Mouse (Mus musculus) heart, embryonic 10.5 days (tissue): ENCODE results near the gene Rpap3. TPM values are rescaled to one million over a fixed set of nuclear protein-coding genes. Genes with fewer than 3 reads are reported as not detected.

Experiments
- DNase-seq: peaks from one replicate; pipeline ENCODE4 v3.0.0-alpha.2; 2017; ENCODE audit warnings: low spot score
- H3K27ac ChIP-seq: fragments of 300-500 bp; sonication (generic); 2 replicates; pipeline ENCODE4 v1.5.1; 2016; ENCODE audit warnings: mild to moderate bottlenecking
- H3K27me3 ChIP-seq: fragments of 300-500 bp; sonication (generic); 2 replicates; pipeline ENCODE4 v1.6.1; 2016; ENCODE audit warnings: mild to moderate bottlenecking; ENCODE audit not compliant: poor library complexity, insufficient read depth, severe bottlenecking
- H3K36me3 ChIP-seq: fragments of 300-500 bp; sonication (generic); 2 replicates; pipeline ENCODE4 v1.6.1; 2016; ENCODE audit warnings: mild to moderate bottlenecking, moderate library complexity
- H3K4me1 ChIP-seq: fragments of 300-500 bp; sonication (generic); 2 replicates; pipeline ENCODE4 v1.6.1; 2016; ENCODE audit warnings: mild to moderate bottlenecking
- H3K4me3 ChIP-seq: fragments of 300-500 bp; sonication (generic); 2 replicates; pipeline ENCODE4 v1.5.1; 2016; ENCODE audit warnings: mild to moderate bottlenecking, moderate library complexity
- H3K9me3 ChIP-seq: fragments of 300-500 bp; sonication (generic); 2 replicates; pipeline ENCODE4 v1.6.1; 2016; ENCODE audit warnings: mild to moderate bottlenecking, moderate library complexity
- WGBS: fragments of 180-500 bp; shearing (Covaris S2); methylation state at CpG from one replicate; pipeline ENCODE4 v1.1.7; 2016; 5-methylcytosine and 5-hydroxymethylcytosine counted together
- polyA plus RNA-seq: library from polyadenylated mRNA; unstranded; fragments of >200 nt; fragmentation: Nextera tagmentation; extraction: Ambion mirVana; gene quantifications from 2 replicates; pipeline ENCODE4 v1.2.1, GENCODE M21; 2016

Gene Rpap3
- polyA plus RNA-seq = 24.0 and 27.1 TPM in 2 replicates

DNA sequence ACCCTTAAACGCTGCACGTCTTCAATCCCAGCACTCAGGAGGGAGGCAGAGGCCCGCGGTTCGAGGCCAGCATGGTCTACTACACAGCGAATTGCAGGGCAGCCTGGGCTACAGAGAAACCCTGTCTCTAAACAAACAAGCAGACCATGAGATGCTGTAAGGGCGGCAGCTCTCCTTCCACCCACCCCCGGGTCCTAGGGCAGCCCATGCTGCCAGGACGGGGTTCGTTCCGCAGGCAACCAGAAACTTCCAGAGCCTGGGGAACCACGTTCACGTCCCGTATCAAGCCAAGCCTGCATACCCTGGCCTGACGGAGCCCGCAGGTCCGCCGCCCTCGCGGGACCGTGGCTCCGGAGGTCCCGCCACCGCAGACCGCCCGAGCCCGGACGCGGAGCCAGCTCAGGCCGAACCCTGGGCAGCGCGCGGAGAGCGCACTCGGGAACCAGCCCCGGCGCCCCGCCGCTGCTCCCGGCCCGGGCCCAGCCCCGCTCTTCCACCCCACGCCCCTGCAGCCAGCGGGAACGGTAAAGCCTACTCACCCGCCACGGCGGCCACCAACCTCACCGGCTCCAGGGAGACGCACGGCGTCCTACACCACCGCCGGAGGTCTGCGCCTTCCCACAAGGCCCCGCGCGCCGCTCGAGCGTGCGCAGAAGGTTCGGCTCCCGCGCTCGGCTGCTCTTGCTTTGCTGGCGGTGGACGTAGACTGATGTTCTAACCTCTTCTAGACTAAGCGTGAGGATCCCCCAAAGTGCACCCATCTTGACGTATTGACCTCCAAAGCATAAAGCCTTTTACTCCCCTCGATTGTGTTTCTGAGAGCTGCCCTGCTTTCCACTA is at the start of gene Rpap3:
Gene Rpap3, minus strand, starts transcription at position 615 of the 840 bp plus-strand sequence.
- H3K4me1 ChIP-seq = peaks cover 18% of the 10 kb centered on the region; the same call in 1 of the 2 replicates
- WGBS = under 1% methylated on average over 71 of the region's 71 CpGs
- peak; percentile 94 for DNase-seq
- peak within 1 kb of the TSS; percentile 95 for H3K27ac ChIP-seq
- no peaks in the 10 kb centered on the region for H3K9me3 ChIP-seq
- H3K4me3 ChIP-seq = peak within 1 kb of the TSS; percentile 99
- H3K36me3 ChIP-seq = peaks cover 28% of the 10 kb centered on the region
- no peaks in the 10 kb centered on the region for H3K27me3 ChIP-seq

DNA sequence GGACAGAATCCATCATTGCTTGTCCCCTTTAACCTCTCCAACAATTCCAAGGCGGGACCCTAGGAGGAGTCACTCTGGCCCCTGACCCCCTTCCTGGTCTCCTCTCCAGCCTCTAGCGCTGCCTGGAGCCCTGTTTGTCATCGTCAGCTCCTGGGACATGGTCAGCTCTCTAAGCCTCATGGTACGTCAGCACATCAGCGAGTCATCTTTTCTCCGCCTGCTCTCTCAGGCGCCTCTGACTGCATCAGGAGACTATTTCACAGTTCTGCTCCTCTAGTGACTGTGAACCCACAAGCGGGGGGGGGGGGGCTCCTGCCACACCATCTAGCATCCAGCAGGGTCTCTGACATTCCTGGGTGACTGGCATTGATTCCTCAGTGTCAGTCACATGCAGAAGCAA is 49.7 kb upstream of the Rpap3 start:
- H3K4me1 ChIP-seq = peaks cover 44% of the 10 kb centered on the region
- DNase-seq = no peak
- H3K27ac ChIP-seq = no peak overlapping the region; the same call in 1 of the 2 replicates
- H3K9me3 ChIP-seq = no peaks in the 10 kb centered on the region
- peaks cover 19% of the 10 kb centered on the region for H3K36me3 ChIP-seq
- H3K27me3 ChIP-seq = peaks cover 29% of the 10 kb centered on the region
- H3K4me3 ChIP-seq = no peak overlapping the region
- WGBS = 29% methylated on average over 8 of the region's 8 CpGs

DNA sequence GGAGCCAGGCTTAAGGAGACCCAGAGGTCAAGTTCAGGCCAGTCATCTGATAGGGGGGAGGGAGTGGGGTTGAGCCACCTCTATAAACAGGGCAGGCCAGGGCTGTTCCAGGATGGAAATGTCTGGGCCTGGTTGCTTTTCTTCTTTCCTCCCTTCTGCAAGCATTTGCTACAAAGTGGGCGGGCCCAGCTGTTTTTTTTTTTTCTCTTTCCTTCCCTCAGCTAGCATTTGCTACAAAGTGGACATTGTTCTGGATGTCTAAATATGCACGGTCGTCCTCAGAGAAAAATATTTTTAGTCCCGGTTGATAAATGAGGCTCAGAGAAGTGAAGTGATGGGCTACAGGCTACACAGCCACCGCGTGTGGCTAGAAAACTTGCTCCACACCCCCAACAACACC is 48.9 kb upstream of the Rpap3 start:
- 36% methylated on average over 6 of the region's 6 CpGs for WGBS
- peaks cover 22% of the 10 kb centered on the region for H3K27me3 ChIP-seq
- peaks cover 51% of the 10 kb centered on the region for H3K4me1 ChIP-seq
- DNase-seq = no peak
- H3K27ac ChIP-seq = peak overlapping the region; percentile 71
- H3K36me3 ChIP-seq = peaks cover 13% of the 10 kb centered on the region
- no peaks in the 10 kb centered on the region for H3K9me3 ChIP-seq
- no peak overlapping the region for H3K4me3 ChIP-seq

DNA sequence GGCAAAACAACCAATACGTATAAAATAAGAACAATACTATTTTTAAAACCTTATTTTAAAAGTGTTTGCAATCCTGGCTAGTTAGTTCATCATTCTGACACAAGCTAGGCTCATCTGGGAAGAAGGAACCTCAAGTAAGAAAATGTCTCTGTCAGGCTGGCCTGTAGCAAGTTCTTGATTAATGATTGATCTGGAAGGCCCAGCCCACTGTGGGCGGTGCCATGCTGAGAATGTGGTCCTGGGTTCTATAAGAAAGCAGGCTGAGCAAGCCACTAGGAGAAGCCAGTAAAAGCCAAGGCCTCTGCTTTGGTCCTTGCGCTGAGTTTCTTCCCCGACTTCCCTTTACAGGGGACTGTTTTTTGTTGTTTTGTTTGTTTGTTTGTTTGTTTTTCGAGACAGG is 46.9 kb upstream of the Rpap3 start:
- Histone ChIP-seq H3K27me3 (peaks cover 15% of the 10 kb centered on the region), H3K4me1 (peaks cover 70% of the 10 kb centered on the region), H3K4me3 (no peak overlapping the region), H3K36me3 (peaks cover 18% of the 10 kb centered on the region), H3K9me3 (no peaks in the 10 kb centered on the region), H3K27ac (no peak overlapping the region)
- WGBS = 85% methylated on average over 5 of the region's 5 CpGs
- DNase-seq = no peak

DNA sequence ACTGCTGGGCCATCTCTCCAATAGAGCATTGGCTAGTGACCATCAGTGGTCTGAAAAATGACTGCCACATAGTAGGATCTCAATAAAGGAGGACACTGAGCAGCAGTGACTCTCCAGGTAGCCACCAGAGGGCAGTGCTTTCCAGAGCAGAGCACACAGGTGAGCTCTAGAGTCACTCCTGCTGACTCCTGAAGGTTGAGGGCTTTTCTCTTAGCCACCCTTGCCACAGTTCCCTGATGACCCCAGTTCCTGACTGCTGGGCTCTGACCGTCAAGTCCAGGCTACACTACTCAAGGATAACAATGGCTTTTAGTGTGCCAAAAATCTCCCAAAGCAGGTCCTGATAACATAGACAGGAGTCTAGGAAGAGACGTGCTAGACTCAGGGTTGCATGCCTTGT is 46.1 kb upstream of the Rpap3 start:
- H3K4me3 ChIP-seq = no peak overlapping the region
- peaks cover 70% of the 10 kb centered on the region for H3K4me1 ChIP-seq
- no peaks in the 10 kb centered on the region for H3K9me3 ChIP-seq
- H3K27me3 ChIP-seq = peaks cover 8% of the 10 kb centered on the region; the same call in 1 of the 2 replicates
- no peak overlapping the region for H3K27ac ChIP-seq
- DNase-seq = no peak
- peaks cover 13% of the 10 kb centered on the region; the same call in 1 of the 2 replicates for H3K36me3 ChIP-seq
- 58% methylated on average over 2 of the region's 2 CpGs for WGBS

DNA sequence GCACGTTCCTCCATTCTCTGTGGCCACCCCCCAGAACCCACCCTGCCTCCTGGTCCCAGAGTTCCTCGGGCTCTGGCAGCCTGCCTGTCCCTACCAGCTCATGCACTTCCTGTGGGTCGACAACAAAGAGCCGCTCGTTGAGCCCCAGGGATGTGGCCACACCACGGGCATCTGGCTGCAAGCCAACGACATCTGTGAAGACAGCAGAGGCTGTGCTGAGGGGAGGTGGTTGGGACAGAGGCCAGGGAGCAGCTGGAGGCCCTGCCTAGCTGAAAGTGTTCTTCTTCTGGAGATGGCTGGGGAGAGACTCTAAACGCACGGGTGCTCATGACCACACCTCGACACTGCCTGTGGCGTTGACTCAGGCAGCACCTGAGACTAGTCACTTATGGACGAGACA is 45.1 kb upstream of the Rpap3 start:
- 33% methylated on average over 12 of the region's 12 CpGs for WGBS
- Histone ChIP-seq H3K27ac (peak overlapping the region; percentile 72), H3K27me3 (no peaks in the 10 kb centered on the region), H3K4me1 (peaks cover 65% of the 10 kb centered on the region), H3K36me3 (peaks cover 19% of the 10 kb centered on the region; the same call in 1 of the 2 replicates), H3K4me3 (no peak overlapping the region), H3K9me3 (no peaks in the 10 kb centered on the region)
- peak; percentile 88 for DNase-seq

DNA sequence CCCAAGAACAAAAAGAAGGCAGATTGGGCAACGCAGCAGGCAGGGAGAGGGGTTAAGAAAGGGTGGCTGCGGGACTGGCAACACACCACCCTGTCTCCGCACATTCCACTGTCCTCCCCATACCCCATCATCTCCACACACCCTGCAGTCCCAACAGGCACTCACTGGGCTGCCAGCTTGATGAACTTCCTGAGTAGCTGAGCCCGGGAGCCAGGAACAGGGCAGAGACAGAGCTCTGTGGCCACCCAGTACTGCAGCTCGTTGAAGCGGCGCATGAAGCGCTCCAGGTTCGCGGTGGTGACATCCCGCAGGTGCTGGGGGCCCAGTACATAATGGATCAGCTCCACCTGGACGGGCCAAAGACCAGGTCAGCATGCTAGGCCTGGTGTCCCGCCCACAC is 44.2 kb upstream of the Rpap3 start:
- H3K9me3 ChIP-seq = no peaks in the 10 kb centered on the region
- peak overlapping the region; percentile 72; the same call in 1 of the 2 replicates for H3K27ac ChIP-seq
- peaks cover 65% of the 10 kb centered on the region for H3K4me1 ChIP-seq
- peaks cover 25% of the 10 kb centered on the region; the same call in 1 of the 2 replicates for H3K36me3 ChIP-seq
- no peak overlapping the region for H3K4me3 ChIP-seq
- no peak for DNase-seq
- WGBS = 82% methylated on average over 13 of the region's 13 CpGs
- H3K27me3 ChIP-seq = no peaks in the 10 kb centered on the region

DNA sequence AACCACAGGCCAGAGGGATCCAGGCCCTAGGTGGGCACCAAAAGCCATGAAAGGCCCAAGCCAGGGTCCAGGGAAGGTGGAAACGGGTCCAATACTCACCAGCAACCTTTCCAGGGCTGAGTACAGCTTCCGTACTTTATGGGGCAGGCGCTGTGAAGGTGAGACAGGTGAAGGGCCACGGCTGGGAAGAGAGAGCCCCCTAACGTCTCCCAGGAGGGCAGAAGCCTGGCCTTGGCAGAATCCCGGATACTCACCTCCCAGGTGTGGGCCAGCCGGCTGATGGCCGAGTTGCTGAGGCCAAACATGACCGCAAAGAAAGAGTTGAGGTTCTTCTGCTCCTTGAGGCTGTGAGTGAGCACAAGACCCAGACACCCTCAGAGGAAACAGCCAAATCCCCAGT is 43.8 kb upstream of the Rpap3 start:
- peaks cover 25% of the 10 kb centered on the region; the same call in 1 of the 2 replicates for H3K36me3 ChIP-seq
- H3K9me3 ChIP-seq = no peaks in the 10 kb centered on the region
- WGBS = 90% methylated on average over 9 of the region's 9 CpGs
- peaks cover 62% of the 10 kb centered on the region for H3K4me1 ChIP-seq
- peak overlapping the region; percentile 72; the same call in 1 of the 2 replicates for H3K27ac ChIP-seq
- DNase-seq = no peak
- no peaks in the 10 kb centered on the region for H3K27me3 ChIP-seq
- no peak overlapping the region for H3K4me3 ChIP-seq

DNA sequence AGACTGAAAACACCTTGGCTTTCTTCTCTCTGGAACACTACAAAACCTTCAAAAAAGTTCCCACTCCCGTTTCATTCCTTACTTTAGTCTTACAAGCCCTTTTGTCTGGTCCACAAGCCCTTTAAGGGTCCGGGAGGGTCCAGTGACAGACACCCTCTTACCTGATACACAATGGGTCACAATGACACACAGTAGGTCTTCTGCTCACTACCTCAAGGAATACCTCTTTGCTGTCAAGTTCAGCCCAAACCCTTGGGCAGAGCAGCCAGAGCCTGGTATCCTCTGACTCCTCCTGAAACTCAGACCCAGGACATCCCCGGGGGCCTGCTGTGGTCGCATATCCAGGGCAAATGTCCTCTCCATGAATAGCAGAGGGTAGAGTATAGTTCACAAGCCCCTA is 43.3 kb upstream of the Rpap3 start:
- Histone ChIP-seq H3K36me3 (peaks cover 28% of the 10 kb centered on the region; the same call in 1 of the 2 replicates), H3K4me1 (peaks cover 62% of the 10 kb centered on the region)
- 83% methylated on average over 4 of the region's 4 CpGs for WGBS

DNA sequence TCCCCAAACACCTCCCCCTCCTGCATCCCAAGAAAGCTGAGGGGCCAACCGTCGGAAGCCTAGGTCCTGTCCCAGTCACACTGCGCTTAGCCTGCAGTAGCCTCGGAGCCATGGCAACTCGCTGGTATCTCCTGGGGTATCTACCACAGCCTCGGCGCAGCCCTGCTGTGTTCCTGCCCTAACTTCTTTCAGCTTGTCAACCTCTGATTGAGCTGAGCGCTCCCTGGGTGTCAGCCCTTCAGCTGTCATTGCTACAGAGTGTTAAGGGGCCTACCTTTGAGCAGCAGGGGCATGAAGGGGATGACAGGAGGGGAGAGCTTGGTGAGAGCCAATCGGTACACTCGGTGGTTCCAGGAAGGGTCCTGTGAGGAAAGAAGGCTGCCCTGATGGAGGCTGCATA is 42.7 kb upstream of the Rpap3 start:
- Histone ChIP-seq H3K36me3 (peaks cover 30% of the 10 kb centered on the region; the same call in 1 of the 2 replicates), H3K4me3 (peak overlapping the region; percentile 15; the same call in 1 of the 2 replicates), H3K27me3 (no peaks in the 10 kb centered on the region), H3K9me3 (no peaks in the 10 kb centered on the region), H3K4me1 (peaks cover 63% of the 10 kb centered on the region), H3K27ac (peak overlapping the region; percentile 69)
- WGBS = 25% methylated on average over 10 of the region's 10 CpGs
- DNase-seq = peak; percentile 88

More for the DNA sequence above, 43.3 kb upstream of the Rpap3 start:
- Histone ChIP-seq H3K27me3 (no peaks in the 10 kb centered on the region), H3K9me3 (no peaks in the 10 kb centered on the region), H3K27ac (0 out of 2 replicates have a peak overlapping the region, but pooled peaks have one; percentile 72), H3K4me3 (no peak overlapping the region)
- DNase-seq = no peak

DNA sequence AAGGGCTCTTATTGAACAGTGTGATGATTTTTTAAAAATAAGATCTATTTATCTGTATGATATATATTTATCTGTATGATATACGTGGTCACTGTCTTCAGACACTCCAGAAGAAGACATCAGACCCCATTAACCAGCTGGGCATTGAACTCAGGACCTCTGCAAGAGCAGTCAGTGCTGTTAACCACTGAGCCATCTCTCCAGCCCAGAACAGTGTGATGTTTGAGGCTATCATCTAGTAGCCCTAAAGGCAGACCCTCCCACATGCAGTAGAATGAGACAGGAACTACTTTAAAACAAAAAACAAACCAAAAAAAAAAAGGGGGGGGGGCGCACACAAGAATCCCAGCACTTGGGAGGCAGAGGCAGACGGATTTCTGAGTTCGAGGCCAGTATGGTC is 41.9 kb upstream of the Rpap3 start:
- no peaks in the 10 kb centered on the region for H3K9me3 ChIP-seq
- no peak for DNase-seq
- peaks cover 71% of the 10 kb centered on the region for H3K4me1 ChIP-seq
- WGBS = 89% methylated on average over 4 of the region's 4 CpGs
- no peak overlapping the region for H3K27ac ChIP-seq
- no peak overlapping the region for H3K4me3 ChIP-seq
- peaks cover 26% of the 10 kb centered on the region; the same call in 1 of the 2 replicates for H3K36me3 ChIP-seq
- no peaks in the 10 kb centered on the region for H3K27me3 ChIP-seq

DNA sequence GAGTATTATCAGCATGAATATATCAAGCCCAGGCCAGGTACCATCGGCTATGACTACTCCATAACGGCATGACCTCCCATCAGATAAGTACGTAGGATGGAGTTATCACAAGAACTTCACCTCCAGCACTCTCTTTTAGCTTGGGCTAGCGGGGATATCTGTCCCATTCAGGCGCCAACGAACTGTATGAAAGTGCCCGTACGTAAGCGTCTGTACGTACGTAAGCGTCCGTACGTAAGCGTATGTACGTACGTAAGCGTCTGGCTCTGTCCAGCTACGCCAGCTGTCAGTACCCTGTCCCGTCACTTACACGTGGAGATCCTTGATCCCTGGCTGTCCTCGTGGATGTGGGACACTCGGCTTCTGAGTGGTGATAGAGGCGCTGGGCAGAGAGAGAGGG is 41.1 kb upstream of the Rpap3 start:
- DNase-seq = no peak
- H3K4me1 ChIP-seq = peaks cover 79% of the 10 kb centered on the region
- H3K4me3 ChIP-seq = no peak overlapping the region
- no peaks in the 10 kb centered on the region for H3K27me3 ChIP-seq
- H3K9me3 ChIP-seq = no peaks in the 10 kb centered on the region
- peaks cover 24% of the 10 kb centered on the region; the same call in 1 of the 2 replicates for H3K36me3 ChIP-seq
- 88% methylated on average over 24 of the region's 24 CpGs for WGBS
- H3K27ac ChIP-seq = no peak overlapping the region

DNA sequence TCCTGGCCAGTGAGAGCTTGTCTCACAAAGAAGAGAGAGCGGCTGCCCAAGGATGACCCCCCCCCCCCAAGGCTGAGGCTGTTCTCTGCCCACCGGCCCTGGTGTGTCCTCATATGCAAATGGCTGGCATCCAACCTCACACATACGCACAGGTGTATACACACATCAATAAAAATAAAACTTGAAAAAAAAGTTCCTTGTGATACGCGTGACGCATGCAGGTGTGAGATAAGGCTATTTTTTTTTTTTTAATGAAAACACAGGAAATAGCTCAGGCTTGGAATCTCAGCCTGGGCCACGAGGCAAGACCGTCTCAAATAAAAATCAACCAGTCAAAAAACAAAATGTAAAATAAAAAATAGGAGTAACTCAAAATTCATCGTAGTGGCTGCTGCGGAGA is 40.7 kb upstream of the Rpap3 start:
- 90% methylated on average over 10 of the region's 10 CpGs for WGBS
- DNase-seq = no peak
- no peak overlapping the region for H3K27ac ChIP-seq
- H3K9me3 ChIP-seq = no peaks in the 10 kb centered on the region
- no peaks in the 10 kb centered on the region for H3K27me3 ChIP-seq
- peaks cover 24% of the 10 kb centered on the region; the same call in 1 of the 2 replicates for H3K36me3 ChIP-seq
- H3K4me1 ChIP-seq = peaks cover 83% of the 10 kb centered on the region
- no peak overlapping the region for H3K4me3 ChIP-seq
